Mouse (Mus musculus): ENCODE results near the gene Zfp651. TPM values are rescaled to one million over a fixed set of nuclear protein-coding genes. Genes with fewer than 3 reads are reported as not detected.

Zfp651 gene
- total and polyA plus RNA-seq, 2 experiments from 2014 or later, result 13.2 to 34.5 TPM

- DNase-seq (ENCODE audit: low spot score), result peak; percentile 86
Observed at GRCm38 (mm10) chr9:121760271-121761090, 1.4 kb downstream of the Zfp651 start.

DNA sequence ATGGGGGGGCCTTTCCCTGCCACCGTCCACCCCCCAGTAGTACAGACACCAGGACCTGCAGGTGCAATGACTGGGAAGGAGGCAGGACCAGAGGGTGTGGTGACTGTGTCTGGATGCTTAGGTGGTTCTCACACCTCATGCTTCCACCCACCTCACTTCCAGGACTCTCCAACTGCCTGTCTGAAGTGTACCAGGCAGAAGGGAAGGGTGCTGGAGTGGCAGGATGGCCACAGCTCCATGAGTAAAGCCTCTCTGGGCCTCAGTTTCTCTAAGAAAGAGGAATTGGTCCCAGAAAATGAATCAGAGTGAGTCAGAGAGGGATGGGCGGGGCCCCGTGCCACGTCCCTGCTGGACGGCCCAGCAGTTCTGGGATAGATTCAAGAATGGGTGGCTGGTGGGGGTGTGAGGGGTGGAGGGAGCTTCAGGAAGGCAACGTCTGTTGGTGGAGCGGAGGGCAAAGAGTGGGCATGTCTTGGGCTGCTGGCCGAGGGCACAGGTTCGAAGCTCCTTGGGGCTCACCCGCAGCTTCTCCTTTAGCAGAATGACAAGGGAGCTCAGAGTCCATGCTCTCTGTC lies 2.0 kb downstream of the Zfp651 start:
- DNase-seq (ENCODE audit: low spot score), result no peak
- H3K4me3 ChIP-seq (ENCODE audit: low read depth, low read length), result peak overlapping the region; percentile 90; the same call in 1 of the 2 replicates
- H3K27ac ChIP-seq (ENCODE audit: low read depth), result peak overlapping the region; percentile 97
- peaks cover 38% of the 10 kb centered on the region for H3K36me3 ChIP-seq (replicated peaks; ENCODE audit: control insufficient read depth, insufficient read depth, low read length)
- no peak for ATAC-seq (ENCODE audit: insufficient read depth, low read depth)
- peaks cover 19% of the 10 kb centered on the region for H3K4me1 ChIP-seq (ENCODE audit: control insufficient read depth, insufficient read depth)
- TF ChIP-seq EP300 (IDR thresholded peaks at IDR 0.05; ENCODE audit: low read depth), result no peak
- TF ChIP-seq CTCF (IDR thresholded peaks at IDR 0.05; ENCODE audit: low read depth), result no peak
- H3K4me2 ChIP-seq (ENCODE audit: low read depth, low read length), result peak overlapping the region; percentile 98
- H3K27me3 ChIP-seq (ENCODE audit: control insufficient read depth, insufficient read depth, low read length), result no peaks in the 10 kb centered on the region
- 59% methylated on average over 10 of the region's 10 CpGs for WGBS
- no peaks in the 10 kb centered on the region for H3K9me3 ChIP-seq (replicated peaks; ENCODE audit: control insufficient read depth, low read length)
- H3K9ac ChIP-seq (replicated peaks; ENCODE audit: low read depth, low read length), result peak overlapping the region; percentile 96; the same call in 1 of the 2 replicates

More at GRCm38 (mm10) chr9:121760271-121761090, 1.4 kb downstream of the Zfp651 start:
- H3K27ac ChIP-seq (ENCODE audit: low read depth), result peak overlapping the region; percentile 97
- peak; percentile 61; the same call in 1 of the 2 replicates for TF ChIP-seq EP300 (IDR thresholded peaks at IDR 0.05; ENCODE audit: low read depth)
- no peak for TF ChIP-seq CTCF (IDR thresholded peaks at IDR 0.05; ENCODE audit: low read depth)
- H3K9ac ChIP-seq (replicated peaks; ENCODE audit: low read depth, low read length), result peak overlapping the region; percentile 96
- H3K9me3 ChIP-seq (replicated peaks; ENCODE audit: control insufficient read depth, low read length), result no peaks in the 10 kb centered on the region
- H3K4me1 ChIP-seq (ENCODE audit: control insufficient read depth, insufficient read depth), result peaks cover 19% of the 10 kb centered on the region
- H3K27me3 ChIP-seq (ENCODE audit: control insufficient read depth, insufficient read depth, low read length), result no peaks in the 10 kb centered on the region
- H3K36me3 ChIP-seq (replicated peaks; ENCODE audit: control insufficient read depth, insufficient read depth, low read length), result peaks cover 38% of the 10 kb centered on the region
- peak overlapping the region; percentile 98 for H3K4me2 ChIP-seq (ENCODE audit: low read depth, low read length)
- H3K4me3 ChIP-seq (ENCODE audit: low read depth, low read length), result peak overlapping the region; percentile 90
- peak; percentile 82 for ATAC-seq (ENCODE audit: insufficient read depth, low read depth)
- 2% methylated on average over 37 of the region's 43 CpGs for WGBS

DNA sequence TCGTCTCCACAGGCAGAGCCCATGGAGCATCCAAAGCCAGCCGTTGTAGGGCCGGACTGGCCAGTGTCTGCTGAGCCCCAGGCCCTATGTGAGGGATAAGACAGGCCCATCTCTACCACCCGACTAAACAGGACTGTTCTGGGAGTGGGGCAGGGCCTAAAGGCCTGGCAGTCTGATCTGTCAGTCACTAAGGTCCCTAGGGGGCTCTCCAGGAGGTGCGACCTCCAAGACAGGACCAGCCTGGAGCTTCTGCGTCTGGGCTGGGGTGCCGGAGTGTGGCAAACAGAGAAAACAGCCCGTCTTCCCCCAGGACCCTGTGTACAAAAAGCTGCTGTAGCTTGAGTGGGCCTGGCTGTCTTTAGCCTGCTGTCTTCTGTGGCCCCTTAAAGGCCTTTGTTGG lies 2.7 kb downstream of the Zfp651 start:
- Histone ChIP-seq H3K27me3 (ENCODE audit: control insufficient read depth, insufficient read depth, low read length) (no peaks in the 10 kb centered on the region), H3K4me1 (ENCODE audit: control insufficient read depth, insufficient read depth) (peaks cover 19% of the 10 kb centered on the region), H3K36me3 (replicated peaks; ENCODE audit: control insufficient read depth, insufficient read depth, low read length) (peaks cover 42% of the 10 kb centered on the region), H3K27ac (ENCODE audit: low read depth) (no peak overlapping the region), H3K4me3 (ENCODE audit: low read depth, low read length) (no peak overlapping the region), H3K9me3 (replicated peaks; ENCODE audit: control insufficient read depth, low read length) (no peaks in the 10 kb centered on the region), H3K9ac (replicated peaks; ENCODE audit: low read depth, low read length) (no peak overlapping the region), H3K4me2 (ENCODE audit: low read depth, low read length) (no peak overlapping the region)
- 73% methylated on average over 8 of the region's 8 CpGs for WGBS
- no peak for DNase-seq (ENCODE audit: low spot score)
- no peak for ATAC-seq (ENCODE audit: insufficient read depth, low read depth)
- TF ChIP-seq CTCF (IDR thresholded peaks at IDR 0.05; ENCODE audit: low read depth) (no peak), EP300 (IDR thresholded peaks at IDR 0.05; ENCODE audit: low read depth) (no peak)

DNA sequence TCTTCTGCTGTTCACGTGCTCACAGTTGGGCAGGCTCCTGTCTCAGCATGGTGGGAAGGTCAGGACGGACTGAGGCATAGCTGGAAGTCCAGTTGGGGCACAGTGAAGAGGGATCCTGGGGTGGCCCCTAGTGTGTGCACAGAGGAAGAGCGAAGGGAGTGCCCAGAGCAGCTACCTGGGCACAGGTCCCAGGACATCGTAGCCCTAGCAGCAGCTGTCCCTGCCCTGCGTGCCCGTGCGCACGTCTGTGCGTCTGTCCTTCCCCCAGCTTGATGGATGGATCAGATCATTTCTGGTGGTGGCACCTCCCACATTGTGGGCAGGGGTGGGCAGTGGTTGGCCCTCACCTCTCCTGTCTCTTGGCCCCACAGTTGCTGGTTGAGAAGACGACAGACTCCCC lies 3.1 kb downstream of the Zfp651 start:
- ATAC-seq (ENCODE audit: insufficient read depth, low read depth), result no peak
- H3K4me1 ChIP-seq (ENCODE audit: control insufficient read depth, insufficient read depth), result peaks cover 19% of the 10 kb centered on the region
- H3K4me2 ChIP-seq (ENCODE audit: low read depth, low read length), result no peak overlapping the region
- no peaks in the 10 kb centered on the region for H3K9me3 ChIP-seq (replicated peaks; ENCODE audit: control insufficient read depth, low read length)
- no peaks in the 10 kb centered on the region for H3K27me3 ChIP-seq (ENCODE audit: control insufficient read depth, insufficient read depth, low read length)
- no peak overlapping the region for H3K9ac ChIP-seq (replicated peaks; ENCODE audit: low read depth, low read length)
- no peak overlapping the region for H3K4me3 ChIP-seq (ENCODE audit: low read depth, low read length)
- DNase-seq (ENCODE audit: low spot score), result no peak
- TF ChIP-seq CTCF (IDR thresholded peaks at IDR 0.05; ENCODE audit: low read depth) (no peak), EP300 (IDR thresholded peaks at IDR 0.05; ENCODE audit: low read depth) (no peak)
- 83% methylated on average over 10 of the region's 10 CpGs for WGBS
- peaks cover 47% of the 10 kb centered on the region for H3K36me3 ChIP-seq (replicated peaks; ENCODE audit: control insufficient read depth, insufficient read depth, low read length)
- H3K27ac ChIP-seq (ENCODE audit: low read depth), result no peak overlapping the region

DNA sequence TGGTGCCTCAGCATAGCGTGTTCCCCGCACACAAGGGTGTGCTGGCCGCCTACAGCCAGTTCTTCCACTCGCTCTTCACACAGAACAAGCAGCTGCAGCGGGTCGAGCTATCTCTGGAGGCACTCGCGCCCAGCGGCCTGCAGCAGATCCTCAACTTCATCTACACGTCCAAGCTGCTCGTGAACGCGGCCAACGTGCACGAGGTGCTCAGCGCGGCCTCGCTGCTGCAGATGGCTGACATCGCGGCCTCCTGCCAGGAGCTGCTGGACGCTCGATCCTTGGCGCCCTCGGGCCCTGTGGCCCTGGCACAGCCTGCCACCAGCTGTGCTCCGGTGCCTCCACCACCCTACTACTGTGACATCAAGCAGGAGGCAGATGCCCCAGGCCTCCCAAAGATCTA lies 3.6 kb downstream of the Zfp651 start:
- peaks cover 19% of the 10 kb centered on the region for H3K4me1 ChIP-seq (ENCODE audit: control insufficient read depth, insufficient read depth)
- H3K36me3 ChIP-seq (replicated peaks; ENCODE audit: control insufficient read depth, insufficient read depth, low read length), result peaks cover 52% of the 10 kb centered on the region

More for the DNA sequence above, 3.6 kb downstream of the Zfp651 start:
- 86% methylated on average over 25 of the region's 25 CpGs for WGBS
- Histone ChIP-seq H3K27ac (ENCODE audit: low read depth) (no peak overlapping the region), H3K9ac (replicated peaks; ENCODE audit: low read depth, low read length) (no peak overlapping the region), H3K27me3 (ENCODE audit: control insufficient read depth, insufficient read depth, low read length) (no peaks in the 10 kb centered on the region), H3K4me3 (ENCODE audit: low read depth, low read length) (no peak overlapping the region), H3K4me2 (ENCODE audit: low read depth, low read length) (no peak overlapping the region), H3K9me3 (replicated peaks; ENCODE audit: control insufficient read depth, low read length) (no peaks in the 10 kb centered on the region)
- DNase-seq (ENCODE audit: low spot score) (no peak), ATAC-seq (ENCODE audit: insufficient read depth, low read depth) (no peak)
- TF ChIP-seq EP300 (IDR thresholded peaks at IDR 0.05; ENCODE audit: low read depth) (no peak), CTCF (IDR thresholded peaks at IDR 0.05; ENCODE audit: low read depth) (no peak)
